Mouse (Mus musculus) layer of hippocampus, adult 18-20 months (tissue): ENCODE results near the gene Fam155a. TPM values are rescaled to one million over a fixed set of nuclear protein-coding genes. Genes with fewer than 3 reads are reported as not detected.

ENCODE experiments used
- DNase-seq, 2 experiments: peaks; one replicate each; pipeline ENCODE4 v3.0.0; 2022; ENCODE audit warnings: low spot score in 2 of 2
- total RNA-seq, 2 experiments: library from RNA; stranded (reverse); gene quantifications; 2 replicates each; pipeline ENCODE4 v1.2.3; 2021

Gene Fam155a
- total RNA-seq, 2 experiments from 2014 or later = 117 to 119 TPM

DNA sequence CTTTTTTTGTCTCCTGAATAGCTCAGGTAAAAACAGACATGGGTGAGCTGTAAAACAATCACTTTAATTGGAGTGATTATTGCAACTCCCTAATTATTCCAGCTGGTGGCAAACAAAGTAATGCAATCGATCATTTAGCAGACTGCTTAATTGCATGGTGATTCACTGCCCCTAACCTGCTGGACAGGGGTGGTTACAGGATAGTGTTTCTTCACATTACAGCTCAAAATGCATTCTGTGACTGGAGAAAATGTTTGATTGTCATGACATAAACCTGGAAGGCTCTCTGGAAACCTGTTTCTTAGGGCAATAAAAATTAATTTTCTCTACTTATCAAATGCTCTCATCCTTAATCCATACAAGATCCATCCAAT lies 276.7 kb downstream of the Fam155a start:
- DNase-seq = no peak

- DNase-seq = no peak
Measured at GRCm38 (mm10) chr8:9493557-9494224, 277.3 kb downstream of the Fam155a start.

GRCm38 (mm10) chr8:9482565-9482964 lies 288.4 kb downstream of the Fam155a start:
- DNase-seq = no peak

- DNase-seq = no peak
Measured at GRCm38 (mm10) chr8:9471290-9471689, 299.7 kb downstream of the Fam155a start.

DNA sequence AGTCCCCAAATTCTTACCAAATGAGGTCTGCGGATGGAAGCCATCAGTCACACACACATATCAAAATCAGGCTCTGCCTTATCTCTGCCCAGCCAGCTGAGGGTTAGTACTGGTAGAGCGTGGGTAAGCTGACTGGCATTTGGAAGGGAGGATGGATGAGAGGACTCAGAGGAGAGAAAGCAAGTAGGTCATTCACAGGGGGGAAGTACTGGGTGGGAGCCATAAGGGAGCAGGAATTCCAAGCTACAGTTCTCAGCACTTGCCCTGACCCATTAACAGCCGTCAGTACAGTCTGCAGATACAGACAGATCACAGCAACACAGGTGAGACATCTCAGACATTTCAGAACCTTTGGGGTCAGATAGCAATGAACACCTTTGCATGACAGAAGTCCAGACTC lies 300.8 kb downstream of the Fam155a start:
- no peak for DNase-seq

GRCm38 (mm10) chr8:9461111-9461510 lies 309.9 kb downstream of the Fam155a start:
- DNase-seq = no peak

DNA sequence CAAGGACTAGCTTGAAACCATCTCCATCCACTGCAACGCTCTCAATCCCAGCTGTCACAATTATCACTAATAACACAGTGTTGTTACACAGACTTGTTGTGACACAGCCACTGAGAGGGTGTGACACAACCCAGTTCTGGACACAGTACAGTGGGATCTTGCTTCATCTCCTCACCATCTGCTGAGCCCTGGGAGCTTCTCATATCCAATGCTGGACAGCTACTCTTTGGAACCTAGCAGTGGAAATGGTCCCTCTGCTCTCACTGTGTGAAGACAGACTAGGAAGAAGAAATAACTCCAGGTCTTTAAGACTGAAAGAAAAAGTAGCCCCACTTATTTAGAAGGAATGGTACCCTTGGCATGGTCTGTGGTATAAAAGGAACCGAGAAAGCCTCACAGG lies 310.3 kb downstream of the Fam155a start:
- peak in 1 of 2 experiments; percentile 36 for DNase-seq

- no peak for DNase-seq
Measured at GRCm38 (mm10) chr8:9458614-9459013, 312.3 kb downstream of the Fam155a start.

DNA sequence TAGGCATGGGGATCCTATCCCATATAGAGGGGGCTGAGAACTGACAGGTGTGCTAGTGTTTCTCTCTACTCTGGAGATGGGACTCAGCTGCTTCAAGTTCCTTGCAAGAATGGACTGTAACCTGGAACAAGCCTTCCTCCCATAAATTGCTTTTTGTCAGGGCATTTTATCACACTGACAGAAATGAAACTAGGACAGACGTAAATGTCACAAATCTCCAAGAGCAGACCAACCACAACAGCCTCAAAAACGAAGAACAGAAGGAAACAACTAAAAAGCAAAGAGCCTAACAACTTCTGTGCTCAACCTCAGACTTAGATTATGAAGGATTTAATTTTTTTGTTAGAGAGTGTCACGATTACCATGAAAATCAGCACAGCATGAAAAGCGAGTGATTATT lies 315.8 kb downstream of the Fam155a start:
- DNase-seq = no peak

DNA sequence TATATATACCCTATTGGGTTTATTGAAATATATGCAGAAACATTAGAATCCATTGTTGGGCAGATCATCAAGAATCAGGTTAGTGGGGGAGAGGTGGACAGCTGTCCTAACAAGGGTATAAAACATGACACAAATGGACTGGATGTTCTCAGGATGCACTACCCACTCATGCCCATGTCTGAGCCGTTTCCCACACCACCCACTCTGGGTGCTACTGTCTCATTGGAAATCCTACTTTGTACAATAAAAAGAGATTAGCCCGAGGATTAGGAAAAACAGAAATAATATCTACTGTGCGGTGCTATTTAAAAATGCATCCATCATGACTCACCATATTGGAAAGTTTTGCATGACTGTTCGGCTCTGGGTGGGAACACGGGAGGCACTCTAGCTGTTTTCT lies 317.2 kb downstream of the Fam155a start:
- DNase-seq = peak in 1 of 2 experiments; percentile 72

DNA sequence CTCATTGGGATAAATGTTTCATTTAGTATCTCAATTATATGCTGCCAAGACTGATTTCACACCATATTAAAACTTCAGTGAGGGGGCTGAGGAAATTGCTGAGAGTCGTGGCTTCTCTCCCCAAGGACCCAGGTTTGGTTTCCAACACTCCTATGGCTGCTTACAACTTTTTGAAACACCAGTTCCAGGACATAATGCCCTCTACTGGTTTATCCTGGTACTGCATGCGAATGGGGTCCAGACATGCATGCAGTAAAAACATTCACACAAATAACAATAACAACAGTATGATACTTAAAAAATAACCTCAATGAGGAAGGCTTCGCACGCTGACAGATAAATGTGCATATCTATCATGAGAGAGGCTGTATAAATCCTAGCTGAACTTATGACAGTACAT lies 319.4 kb downstream of the Fam155a start:
- peak in 1 of 2 experiments; percentile 30 for DNase-seq

DNA sequence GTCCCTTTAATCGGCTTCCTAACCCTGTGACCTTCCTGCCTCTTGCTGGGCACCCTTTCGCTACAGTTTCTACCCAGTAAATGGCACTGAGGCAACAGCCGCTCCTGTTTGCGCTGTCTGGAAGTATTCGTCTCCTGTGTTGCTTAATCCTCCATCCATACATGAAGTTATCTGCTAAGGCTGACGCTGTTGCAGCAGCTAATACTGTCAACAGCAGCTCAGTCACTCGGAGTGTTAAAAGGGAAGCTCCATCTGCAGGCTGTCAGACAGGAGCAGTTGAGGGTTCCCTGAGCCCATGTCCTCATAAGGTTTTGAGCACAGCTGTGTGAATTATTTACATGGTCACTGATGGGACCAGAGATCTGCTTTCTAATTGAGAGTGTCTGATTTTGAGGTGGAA lies 322.3 kb downstream of the Fam155a start:
- no peak for DNase-seq

DNA sequence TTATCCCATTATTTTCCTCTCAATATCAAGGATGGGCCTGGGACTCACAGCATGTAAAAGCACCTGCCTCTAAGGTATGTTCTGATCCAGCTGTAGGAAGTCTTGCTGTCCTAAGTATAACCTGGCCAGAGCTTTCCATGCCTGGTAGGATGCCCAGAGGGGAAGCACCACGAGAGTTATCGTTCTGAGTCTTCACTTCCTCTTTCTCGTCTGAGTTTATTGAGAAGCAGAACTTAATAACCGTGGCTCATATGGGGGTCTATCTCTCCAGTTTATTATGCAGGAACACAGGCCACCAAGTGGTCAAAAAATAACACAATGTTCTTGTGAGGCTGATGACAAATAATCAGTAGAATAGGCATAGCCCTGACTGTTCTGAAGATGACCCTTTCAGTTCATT lies 333.1 kb downstream of the Fam155a start:
- no peak for DNase-seq

- DNase-seq = no peak
Measured at GRCm38 (mm10) chr8:9435501-9435900, 335.5 kb downstream of the Fam155a start.

DNA sequence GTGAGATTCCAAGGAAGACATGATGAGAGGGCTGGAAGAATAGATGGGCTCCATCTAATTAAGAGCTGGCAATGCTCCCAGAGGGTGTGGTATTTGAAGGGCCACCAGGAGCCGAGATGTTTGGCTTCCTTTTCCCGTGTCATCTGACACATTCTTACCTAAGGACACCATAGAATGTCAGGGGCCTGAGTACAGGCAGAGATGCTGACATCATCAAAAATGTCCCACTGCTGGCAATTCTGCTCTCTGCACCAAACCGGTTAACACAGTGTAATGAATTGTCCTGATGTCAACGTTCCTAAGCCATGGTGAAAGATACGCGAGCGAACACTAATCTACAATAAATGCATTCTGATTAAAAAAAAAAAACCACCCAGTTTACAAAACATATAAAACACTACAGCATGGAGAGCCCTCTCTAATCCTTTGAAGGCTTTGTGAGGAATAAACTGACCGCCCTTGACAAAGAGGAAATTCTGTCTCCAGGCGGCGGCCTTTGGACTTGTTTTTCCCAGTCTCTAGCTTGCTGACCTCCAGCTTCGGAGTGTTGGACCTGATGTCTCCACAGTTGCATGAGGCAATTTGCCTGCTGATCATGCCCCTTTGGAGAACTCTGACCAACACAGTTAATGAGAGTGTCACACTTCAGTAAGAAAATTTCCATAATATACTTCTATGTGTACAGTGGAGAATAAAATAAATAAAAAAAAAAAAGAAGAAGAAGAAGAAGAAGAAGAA lies 338.2 kb downstream of the Fam155a start:
- no peak for DNase-seq

DNA sequence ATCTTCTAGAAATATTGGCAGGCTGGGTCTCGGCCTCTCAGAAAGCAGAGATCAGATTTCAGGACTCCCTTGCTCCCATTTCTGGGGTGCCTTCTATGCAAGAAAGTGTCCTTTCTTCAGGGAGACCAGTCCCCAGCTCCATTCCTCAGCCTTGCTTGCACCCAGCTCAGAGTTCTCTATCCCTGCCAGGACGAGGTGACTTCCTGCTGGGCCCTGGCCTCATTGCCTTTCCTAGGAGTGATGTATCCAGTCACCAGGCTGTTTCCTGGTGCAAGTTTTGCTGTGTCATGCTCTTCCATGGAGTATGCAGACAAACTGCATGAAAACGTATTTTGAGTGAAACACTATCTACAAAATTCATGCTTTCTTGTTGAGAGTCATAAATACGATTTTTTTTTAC lies 342.1 kb downstream of the Fam155a start:
- no peak for DNase-seq

- no peak for DNase-seq
Measured at GRCm38 (mm10) chr8:9424069-9424468, 346.9 kb downstream of the Fam155a start.

- DNase-seq = no peak
Measured at GRCm38 (mm10) chr8:9423590-9423989, 347.4 kb downstream of the Fam155a start.

DNA sequence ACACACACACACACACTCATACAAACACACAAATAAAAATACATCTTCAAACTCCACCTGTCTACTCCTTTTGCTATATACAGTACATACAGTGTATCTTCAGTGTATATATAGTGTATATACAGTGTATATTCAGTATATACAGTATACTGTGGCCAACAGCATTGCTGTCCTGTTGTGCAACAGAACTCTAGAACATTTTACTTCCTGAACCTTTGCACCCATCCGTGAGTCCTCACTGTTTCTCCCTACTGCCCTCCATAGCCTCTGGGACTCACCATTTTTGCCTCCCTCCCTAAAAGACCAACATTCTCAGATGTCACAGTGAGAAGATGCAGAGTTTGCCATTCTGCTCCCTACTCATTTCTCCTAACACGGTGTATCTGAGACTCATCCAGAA lies 347.8 kb downstream of the Fam155a start:
- DNase-seq = no peak

DNA sequence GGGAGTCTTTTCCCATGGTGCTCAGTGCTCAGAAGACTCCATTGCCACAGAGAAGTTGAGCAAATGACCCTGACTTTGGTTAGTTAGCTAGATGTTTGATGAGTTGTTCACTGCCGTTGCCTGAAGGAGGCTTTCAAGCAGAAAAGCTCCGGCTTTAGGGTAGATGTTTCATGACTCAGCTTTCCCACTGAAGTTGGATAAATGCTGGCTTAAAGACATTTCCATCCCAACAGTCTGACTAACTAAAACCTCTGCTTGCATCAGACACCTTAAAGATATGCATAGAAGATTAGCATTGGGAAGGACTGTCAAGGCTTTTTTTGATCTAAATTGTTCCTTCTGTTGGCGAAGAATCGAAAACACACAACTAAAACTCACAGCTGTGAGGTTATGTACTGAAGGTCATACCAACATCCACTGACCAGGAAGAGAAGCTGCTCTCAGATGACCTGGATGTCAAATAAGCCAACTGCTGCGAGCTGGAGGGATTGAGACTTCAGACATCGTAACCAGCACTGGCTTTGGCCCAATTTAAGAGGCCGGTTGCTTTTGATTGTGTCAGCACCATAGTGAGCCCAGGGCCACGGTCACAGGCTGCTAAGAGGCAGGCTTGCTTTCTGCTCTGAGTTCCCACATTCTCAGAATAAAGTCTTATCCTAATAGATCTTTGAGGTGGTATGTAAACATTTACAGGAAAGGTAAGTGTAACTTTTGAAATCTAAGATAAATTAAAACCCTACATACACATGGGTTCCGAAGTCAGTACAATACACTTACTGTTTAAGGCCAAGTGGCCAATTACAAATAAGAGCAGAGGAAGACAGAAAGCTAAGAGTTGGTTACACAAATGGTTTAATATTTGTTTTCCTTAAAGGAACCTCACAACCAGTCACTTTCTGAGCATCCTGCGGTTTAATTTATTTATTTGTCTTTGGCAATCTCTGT lies 351.8 kb downstream of the Fam155a start:
- no peak for DNase-seq

- no peak for DNase-seq
Measured at GRCm38 (mm10) chr8:9416189-9416588, 354.8 kb downstream of the Fam155a start.

GRCm38 (mm10) chr8:9408480-9408879 lies 362.5 kb downstream of the Fam155a start:
- DNase-seq = no peak
